Mouse (Mus musculus): ENCODE measurements around the gene Slc7a15.
"Not testable (repeated sequence)": the region's sequence is repeated elsewhere in the genome, so short reads cannot be mapped to it uniquely, and the experiment has no call there.

The Slc7a15 gene

DNA sequence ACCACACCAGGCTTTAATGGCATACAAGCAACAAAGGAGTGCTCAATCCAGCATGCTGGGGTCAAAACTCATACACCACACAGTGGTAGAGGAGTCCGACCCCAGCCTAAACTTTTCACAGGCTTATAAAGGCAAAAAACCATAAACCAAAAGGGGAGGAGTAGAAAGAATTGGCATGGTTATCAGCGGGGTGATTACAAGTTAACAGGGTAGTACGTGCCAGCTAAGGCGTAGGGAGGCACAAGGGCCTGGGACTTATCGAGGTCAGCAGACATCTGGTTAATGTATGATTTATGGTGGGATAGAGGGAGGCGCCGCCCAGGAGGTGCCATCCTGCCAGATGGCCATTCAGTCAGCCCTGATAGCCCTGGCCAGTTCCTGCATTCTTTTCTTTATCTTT lies at the start of gene Slc7a15:
TSS of gene Slc7a15 (minus strand) at position 101 of the 400 bp plus-strand sequence.
- DNase-seq (ENCODE audit: low spot score in 2 of 2), result not testable (repeated sequence)

DNA sequence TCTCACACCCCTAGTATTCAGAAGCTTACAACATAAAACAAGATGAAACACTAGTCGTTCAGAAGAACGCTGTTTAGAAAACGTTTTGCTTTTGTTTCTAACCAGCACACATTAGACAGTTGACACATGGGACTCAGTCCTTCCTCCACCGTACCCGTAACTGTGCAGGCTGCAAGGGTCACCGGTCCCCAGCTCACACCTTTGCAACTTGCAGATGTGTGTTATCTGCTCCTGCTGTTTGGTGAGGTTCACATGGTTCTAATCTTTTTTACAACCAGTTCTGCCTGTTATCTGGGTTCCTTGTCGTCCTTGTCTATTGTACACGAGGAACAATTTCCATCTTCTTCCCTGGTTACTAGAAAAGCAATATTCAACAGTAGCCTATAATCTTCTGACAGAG lies 49.3 kb upstream of the Slc7a15 start:
- DNase-seq (ENCODE audit: low spot score in 2 of 2), result not testable (repeated sequence)

DNA sequence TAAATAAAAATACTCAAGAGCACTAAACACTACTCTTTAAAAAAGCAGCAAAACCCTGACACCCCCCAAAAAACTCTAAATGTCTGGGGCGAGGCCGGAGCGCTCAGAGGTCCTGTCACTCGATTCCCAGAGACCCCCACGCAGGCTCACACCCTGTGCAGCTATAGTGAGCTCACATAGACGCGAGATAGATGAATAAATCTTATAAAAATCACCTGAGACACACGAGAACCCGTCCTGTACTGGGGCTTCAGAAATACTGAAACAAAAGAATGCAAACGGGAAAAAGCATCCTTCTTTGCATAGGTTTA lies 42.5 kb upstream of the Slc7a15 start:
- no peak for DNase-seq (ENCODE audit: low spot score in 2 of 2)

DNA sequence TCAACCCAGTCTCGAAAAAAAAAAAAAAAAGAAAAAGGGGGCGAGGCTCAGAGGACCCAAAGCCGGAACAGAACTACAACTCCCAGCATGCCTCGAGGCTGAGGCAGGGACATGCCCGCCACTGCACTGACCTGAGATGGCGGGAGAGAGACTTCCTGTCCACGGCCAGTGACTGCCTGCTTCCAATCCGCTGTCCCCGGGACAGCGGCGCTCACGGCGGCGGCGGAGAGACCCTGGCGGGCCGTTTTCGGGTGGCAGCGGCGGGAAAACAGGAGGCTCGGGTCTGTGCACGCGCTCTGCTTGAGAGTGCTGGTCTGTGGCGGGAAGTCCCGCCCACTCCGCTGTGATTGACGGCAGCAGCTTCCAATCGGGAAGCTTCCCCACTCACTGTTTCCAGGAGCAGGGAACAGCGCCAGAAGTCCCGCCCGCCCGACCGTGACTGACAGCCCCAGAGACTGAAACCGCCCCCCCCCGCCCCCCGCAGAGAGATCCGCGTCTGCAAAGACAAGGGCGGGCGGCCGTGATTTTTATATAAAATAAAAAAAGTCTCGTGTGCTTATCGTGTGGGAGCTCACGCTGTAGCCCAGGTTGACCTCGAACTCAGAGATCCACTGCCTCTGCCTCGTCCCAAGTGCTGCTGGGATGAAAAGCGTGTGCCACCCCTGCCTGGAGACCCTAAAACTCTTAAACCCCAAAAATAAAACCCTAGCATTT lies 42.0 kb upstream of the Slc7a15 start:
- DNase-seq (ENCODE audit: low spot score in 2 of 2), result peak; percentile 96

DNA sequence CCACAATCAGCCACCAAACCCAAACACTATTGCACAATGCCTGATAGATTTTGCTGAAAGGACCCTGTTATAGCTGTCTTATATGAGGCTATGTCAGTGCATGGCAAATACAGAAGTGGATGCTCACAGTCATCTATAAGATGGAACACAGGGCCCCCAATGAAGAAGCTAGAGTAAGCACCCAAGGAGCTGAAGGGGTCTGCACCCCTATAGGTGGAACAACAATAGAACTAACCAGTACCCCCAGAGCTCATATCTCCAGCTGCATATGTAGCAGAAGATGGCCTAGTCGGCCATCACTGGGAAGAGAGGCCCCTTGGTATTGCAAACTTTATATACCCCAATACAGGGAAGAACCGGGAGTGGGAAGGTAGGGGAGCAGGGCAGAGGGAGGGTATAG lies 41.3 kb upstream of the Slc7a15 start:
- DNase-seq (ENCODE audit: low spot score in 2 of 2), result not testable (repeated sequence)

DNA sequence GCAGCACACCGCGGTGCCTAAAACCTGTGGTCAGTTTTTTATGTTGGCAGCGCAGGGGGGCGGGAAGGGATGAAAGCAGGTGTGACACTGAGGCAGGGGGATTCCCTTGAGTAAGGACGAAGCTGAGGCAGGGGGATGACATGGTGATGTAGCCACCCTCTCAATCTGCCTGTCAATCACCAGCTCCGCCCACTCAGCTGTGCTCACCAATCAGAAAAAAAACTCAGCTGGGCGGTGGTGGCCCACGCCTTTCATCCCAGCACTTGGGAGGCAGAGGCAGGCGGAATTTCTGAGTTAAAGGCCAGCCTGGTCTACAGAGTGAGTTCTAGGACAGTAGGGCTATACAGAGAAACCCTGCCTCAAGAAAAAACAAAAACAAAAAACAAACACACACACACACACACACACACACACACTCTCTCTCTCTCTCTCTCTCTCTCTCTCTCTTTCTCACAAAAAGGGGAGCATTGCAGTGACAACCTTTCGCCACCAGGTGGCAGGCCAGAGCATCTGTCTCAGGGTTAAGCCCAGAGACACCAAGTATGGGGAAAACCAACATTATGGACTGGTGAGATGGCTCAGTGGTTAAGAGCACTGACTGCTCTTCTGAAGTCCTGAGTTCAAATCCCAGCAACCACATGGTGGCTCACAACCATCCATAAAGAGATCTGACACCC lies 39.7 kb upstream of the Slc7a15 start:
- peak; percentile 86 to 89 for DNase-seq (ENCODE audit: low spot score in 2 of 2)

DNA sequence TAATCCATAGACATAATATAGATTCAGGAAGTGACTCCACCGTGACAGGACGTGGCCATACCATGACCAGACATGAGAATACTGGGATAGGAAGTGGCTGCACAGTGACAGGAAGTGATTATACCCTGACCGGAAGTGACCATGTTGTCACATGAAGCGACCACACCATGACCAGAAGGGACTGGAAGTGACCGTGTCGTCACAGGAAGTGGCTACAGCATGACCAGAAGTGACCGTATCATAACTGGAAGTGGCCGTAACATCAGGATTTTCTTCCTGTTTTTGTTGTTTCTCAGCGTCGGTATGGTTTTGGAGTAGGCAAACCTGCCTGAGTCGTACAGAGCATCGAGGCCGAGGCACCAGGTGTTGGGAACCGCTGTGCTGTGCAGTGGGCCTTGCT lies 38.1 kb upstream of the Slc7a15 start:
- DNase-seq (ENCODE audit: low spot score in 2 of 2), result peak; percentile 47 to 71

DNA sequence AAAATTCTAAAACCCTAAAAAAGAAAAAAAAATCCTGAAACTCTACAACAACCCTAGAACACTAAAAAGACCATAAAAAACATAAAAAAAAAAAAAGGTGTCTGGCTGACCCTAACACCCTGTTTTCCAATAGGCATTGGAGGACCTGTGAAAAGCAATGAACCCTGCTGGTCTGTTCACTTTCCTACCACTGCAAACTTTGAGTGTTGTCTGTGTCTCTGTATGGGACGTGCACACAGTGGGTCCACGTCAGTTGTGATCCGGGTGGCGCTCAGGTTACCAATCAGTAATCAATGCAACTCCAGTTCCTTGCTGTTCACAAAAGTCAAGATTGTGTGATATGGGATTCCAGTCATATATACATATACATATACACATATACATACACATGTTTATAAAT lies 36.7 kb upstream of the Slc7a15 start:
- no peak for DNase-seq (ENCODE audit: low spot score in 2 of 2)

DNA sequence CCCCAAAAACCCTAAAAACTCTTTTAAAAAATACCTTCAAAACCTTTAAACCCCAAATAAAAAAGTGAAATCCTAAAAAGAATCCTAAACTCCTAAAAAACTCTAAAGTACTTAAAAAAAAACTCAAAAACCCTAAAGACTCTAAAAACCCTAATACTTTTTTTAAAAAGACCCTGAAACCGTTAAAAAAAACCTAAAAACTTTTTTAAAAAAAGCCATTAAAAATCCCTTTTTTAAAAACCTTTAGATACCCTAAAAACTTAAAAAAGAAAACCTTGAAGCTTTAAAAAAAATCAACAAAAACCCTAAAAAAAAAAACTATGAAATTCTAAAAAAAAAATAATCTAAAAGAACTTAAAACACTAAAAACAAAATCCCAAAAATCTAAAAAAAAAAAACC lies 35.4 kb upstream of the Slc7a15 start:
- no peak for DNase-seq (ENCODE audit: low spot score in 2 of 2)

DNA sequence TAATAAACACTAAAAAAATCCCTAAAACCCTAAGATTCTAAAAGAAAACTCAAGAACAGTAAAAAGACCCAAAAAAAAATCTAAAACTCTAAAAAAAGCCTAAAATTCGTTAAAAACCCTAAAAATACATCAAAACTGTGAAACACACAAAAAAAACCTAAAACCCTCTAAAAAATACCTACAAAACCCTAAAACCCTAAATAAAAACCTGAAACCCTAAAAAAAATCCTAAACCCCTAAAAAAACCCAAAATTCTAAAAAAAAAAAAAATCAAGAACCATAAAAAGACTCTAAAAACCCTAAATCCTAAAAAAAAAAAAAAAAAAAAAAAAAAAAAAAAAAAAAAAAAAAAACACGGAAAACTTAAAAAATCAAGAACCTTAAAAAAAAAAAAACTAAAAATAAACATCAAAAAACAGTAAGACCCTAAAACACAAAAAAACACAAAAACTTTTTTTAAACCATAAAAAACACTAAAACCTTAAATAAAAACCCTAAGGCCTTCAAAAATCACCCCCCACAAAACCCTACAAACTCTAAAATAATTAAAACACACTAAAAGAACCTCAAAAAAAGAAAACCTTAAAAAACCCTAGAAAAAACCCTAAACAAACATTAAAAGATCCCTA lies 34.0 kb upstream of the Slc7a15 start:
- no peak for DNase-seq (ENCODE audit: low spot score in 2 of 2)

DNA sequence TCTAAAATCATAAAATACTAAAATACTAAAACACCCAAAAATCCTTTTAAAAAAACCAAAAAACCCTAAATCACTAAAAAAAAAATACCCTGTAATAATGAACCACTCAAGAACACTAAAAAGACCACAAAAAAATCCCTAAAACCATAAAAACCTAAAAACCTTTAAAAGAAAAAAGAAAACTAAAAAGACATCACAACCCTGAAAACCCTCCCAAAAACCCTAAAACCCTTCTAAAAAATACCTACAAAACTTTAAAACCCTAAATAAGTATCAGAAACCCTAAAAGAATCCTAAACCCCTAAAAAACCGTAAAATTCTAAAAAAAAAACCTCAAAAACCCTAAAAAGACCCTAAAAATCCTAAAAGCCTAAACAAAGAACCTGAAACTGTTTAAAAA lies 32.8 kb upstream of the Slc7a15 start:
- no peak for DNase-seq (ENCODE audit: low spot score in 2 of 2)

DNA sequence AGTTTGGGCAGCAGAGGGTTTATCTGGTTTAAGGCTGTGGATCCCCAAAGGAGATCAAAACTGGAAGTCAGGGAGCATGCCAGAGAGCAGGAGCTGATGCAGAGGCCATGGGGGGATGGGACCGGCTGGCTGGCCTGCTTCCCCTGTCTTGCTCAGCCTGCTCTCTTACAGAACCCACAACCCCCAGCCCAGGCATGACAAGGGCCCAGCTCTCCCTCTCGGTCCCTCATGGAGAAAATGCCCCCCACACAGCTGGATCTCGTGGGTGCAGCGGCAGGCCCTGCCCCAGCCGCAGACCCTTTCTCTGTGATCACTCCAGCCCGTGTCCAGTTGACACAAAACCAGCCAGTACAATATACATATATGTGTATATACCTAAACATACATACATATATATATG lies 30.7 kb upstream of the Slc7a15 start:
- DNase-seq (ENCODE audit: low spot score in 2 of 2), result no peak

DNA sequence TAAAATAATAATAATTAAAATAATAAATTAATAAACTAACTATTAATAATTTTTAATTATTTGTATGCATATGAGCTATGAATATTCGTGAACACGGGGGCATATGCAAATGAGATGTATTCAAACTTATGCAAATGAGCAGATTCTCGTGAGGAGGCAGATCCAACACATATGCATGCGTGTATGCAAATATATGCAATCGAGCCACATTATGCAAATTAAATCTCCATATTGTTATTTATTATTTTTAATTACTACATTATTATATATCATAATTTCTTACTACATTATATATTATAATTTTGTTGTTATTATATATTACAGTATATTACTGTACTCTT lies 21.8 kb upstream of the Slc7a15 start:
- DNase-seq (ENCODE audit: low spot score in 2 of 2), result no peak

DNA sequence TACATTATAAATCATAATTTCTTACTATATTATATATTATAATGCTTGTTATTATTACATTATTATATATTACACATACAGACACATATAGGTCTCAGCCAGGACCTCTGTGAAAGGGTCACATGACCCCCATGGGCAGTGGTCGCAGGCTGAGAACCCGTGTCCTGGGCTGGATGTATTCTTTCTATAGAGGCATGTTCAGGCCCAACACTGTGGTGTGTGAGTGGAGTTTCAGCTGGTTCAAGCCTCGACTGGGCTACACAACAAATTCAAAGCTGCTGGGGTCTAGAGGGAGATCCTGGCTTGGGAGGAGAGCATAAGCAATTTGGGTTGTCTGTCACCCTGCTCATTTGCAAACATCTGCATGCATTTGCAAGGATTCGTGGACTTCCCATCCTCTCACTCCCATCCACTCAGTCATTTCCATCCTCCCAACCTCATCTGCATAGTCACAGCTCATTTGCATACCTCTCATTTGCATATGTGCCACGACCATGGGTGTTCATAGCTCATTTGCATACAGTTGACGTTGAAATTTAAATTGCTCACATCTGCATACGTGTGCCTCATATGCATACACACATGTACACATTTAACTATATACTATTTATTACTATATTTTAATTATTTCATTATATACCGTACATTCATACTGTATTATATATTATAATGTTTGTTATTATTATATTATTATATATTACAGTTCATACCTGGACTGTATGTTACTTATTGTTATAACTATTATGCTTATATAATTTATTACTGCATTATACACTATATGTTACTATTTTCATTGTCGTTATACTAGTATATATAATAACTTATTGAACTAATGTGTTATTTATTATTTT lies 21.2 kb upstream of the Slc7a15 start:
- no peak for DNase-seq (ENCODE audit: low spot score in 2 of 2)

DNA sequence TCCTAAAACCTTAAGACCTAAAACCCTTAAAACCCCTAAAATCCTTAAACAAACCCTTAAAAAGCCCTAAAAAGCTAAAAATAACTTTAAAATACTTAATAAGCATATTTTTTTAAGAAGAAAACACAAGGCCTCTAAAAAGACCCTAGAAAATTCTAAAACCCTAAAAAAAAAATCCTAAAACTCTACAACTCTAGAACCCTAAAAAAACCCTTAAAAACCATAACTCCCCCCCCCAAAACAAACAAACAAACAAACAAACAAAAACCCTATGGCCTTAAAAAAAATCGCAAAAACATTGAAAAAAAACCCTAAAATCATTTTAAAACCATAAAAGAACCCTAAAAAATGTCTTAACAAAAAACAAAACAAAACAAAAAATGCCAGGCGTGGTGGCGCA lies 19.4 kb upstream of the Slc7a15 start:
- no peak for DNase-seq (ENCODE audit: low spot score in 2 of 2)

DNA sequence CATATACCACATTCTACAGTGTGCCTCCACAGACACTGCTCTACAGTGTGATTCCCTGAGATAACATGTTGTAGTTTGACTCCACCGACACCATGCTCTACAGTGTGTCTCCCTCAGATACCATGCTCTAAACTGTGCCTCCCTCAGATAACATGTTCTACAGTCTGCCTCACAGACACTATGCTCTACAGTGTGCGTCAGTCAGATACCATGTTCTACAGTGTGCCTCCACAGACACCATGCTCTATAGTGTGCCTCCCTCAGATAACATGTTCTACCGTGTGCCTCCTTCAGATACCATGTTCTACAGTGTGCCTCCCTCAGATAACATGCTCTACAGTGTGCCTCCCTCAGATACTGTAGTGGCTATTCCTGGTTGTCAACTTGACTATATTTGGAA lies 10.2 kb upstream of the Slc7a15 start:
- no peak for DNase-seq (ENCODE audit: low spot score in 2 of 2)

DNA sequence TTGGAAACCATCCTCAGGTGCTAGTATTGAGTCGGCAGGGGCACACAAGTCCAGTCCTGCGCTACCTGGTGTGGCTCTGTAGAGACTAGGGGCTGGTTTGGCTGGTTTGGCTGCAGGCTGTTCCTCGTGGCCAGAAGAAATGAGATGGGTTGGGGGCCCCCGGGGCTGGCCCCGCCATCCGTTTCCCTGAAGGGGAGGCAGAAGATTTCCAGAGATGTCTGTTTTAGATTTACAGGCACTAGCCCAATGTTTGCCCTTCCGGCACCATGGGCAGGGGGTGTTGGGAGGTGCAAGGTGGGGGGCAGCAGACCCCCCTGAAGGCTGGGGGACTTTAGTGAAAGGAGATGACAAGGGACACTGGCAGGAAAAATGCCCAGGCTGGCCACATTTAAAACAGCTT lies 3.3 kb downstream of the Slc7a15 start:
- no peak for DNase-seq (ENCODE audit: low spot score in 2 of 2)

DNA sequence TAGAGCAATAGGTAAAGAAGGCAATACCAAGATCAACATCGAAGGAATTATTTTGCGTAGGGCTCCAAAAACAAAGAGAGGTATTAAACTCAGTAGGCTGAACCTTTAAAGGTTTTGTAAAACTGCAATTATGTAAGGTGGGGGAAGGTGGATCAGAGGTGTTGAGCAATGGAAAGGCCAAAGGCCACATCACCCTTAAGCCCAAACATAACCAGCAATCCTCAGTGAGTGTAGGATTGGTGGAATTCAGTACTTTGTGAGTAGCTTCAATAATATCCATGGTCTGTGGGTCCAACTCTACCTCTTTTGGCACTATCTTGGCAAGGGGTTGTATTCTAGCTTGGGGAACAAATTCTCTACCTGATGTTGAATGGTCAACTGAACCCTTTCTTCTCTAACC lies 7.5 kb downstream of the Slc7a15 start:
- not testable (repeated sequence) for DNase-seq (ENCODE audit: low spot score in 2 of 2)

DNA sequence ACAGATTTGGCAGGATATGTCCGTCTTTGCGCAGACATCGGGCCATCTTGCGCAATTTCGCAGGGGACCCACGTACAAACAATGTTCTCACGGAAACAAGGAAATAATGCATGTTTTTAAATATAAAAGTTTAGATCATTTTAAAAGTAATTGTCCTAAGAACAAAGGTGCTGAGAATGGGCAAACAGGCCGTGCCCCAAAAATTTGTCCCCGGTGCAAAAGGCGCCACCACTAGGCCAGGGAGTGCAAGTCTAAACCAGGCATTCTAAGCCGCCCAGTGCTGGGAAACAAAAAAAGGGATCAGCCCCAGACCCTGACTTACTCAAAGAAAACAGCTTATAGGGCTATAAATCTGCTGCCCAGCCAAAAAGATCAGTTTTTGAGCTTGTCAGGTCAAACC lies 25.5 kb downstream of the Slc7a15 start:
- DNase-seq (ENCODE audit: low spot score in 2 of 2), result no peak

DNA sequence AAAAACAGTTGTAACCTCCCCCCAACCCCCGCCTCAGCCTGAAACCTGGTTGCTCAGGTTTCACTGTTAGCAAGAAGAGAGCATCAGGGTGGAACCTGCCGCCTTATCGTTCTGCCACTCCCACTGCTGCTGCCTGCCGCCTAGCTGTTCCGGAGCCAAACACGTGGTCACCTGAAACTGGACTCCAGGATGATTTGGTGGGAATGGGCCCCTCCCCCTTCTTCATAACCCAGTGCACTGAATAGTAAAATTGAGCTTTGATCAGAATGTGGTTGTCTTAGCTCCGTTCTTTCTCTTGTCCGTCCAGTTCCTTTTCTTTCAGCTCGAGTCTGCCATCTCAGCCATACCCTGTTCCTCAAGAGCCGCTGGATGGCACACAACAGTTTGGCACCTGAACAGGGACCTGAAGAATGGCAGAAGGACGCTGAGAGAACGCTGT lies 26.9 kb downstream of the Slc7a15 start:
- not testable (repeated sequence) for DNase-seq (ENCODE audit: low spot score in 2 of 2)

DNA sequence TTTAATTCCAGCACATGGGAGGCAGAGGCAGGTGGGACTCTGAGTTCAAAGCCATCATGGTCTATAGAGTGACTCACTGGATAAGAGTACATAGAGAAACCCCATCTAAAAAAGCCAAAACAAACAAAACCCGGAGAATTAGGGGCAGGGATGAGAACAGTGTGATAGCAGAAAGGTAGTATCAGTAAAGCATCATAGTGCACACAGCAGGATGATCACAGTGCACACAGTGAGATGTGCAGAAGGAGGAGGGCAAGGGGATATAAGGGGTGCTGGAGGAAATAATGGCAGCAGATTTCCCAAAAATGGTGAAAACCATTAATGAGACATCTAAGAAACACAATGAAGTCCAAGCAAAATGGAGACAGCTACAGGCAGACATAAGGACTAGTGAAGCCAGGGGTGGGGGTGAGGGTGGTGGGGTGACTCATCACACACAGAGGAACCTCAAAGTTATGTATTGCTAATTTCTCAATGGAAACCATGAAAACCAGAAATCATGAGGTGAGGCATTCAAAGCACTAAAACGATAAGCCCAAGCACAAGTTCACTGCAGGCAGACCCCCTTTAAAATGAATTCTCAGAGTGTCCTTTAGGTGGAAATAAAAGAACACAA lies 27.5 kb downstream of the Slc7a15 start:
- not testable (repeated sequence) for DNase-seq (ENCODE audit: low spot score in 2 of 2)

DNA sequence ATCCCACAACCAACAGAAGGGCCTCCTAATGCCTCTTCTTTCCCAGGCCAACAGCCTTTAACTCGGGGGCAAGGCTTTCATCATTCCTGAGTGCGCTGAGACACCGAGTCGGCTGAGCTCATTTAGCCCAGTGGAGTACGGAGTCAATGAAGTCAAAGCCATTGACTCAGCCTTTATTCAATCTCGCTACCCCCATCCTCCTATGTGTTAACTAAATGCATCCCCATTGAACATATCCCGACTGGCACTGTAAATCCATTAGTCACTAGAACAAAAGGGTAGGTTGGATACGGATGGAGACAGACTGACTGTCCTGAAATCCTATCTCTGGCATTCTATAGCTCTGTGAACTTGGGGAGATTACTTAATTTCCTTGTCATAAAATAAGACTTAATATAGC lies 36.7 kb downstream of the Slc7a15 start:
- not testable (repeated sequence) for DNase-seq (ENCODE audit: low spot score in 2 of 2)
